Mouse (Mus musculus) embryonic facial prominence, embryonic 11.5 days (tissue): ENCODE measurements around the gene Gpc3. TPM values are rescaled to one million over a fixed set of nuclear protein-coding genes. Genes with fewer than 3 reads are reported as not detected.

ENCODE experiments used
- ATAC-seq: fragments of 200-750 bp; cut with Nextera tagmentation; replicated peaks from 2 replicates; pipeline ENCODE4 v1.8.0; 2017; ENCODE audit warnings: low read depth; ENCODE audit not compliant: insufficient number of reproducible peaks, low FRiP score, low TSS enrichment
- DNase-seq: peaks from one replicate; pipeline ENCODE4 v3.0.0-alpha.2; 2015; ENCODE audit warnings: low spot score
- H3K27ac ChIP-seq: fragments of 300-500 bp; sonication (generic); replicated peaks from 2 replicates; pipeline ENCODE4 v1.5.1; 2014; ENCODE audit warnings: mild to moderate bottlenecking, low read depth, low read length, control low read depth
- H3K27me3 ChIP-seq: fragments of 300-500 bp; sonication (generic); 2 replicates; pipeline ENCODE4 v1.6.1; 2014; ENCODE audit warnings: mild to moderate bottlenecking, low read length, moderate library complexity, mixed read lengths; ENCODE audit not compliant: control insufficient read depth, insufficient read depth
- H3K36me3 ChIP-seq: fragments of 300-500 bp; sonication (generic); replicated peaks from 2 replicates; pipeline ENCODE4 v1.6.1; 2014; ENCODE audit warnings: low read depth, mild to moderate bottlenecking, low read length, moderate library complexity, mixed read lengths; ENCODE audit not compliant: control insufficient read depth, insufficient read depth
- H3K4me1 ChIP-seq: fragments of 300-500 bp; sonication (generic); 2 replicates; pipeline ENCODE4 v1.6.1; 2014; ENCODE audit warnings: low read length, mixed read lengths; ENCODE audit not compliant: control insufficient read depth, insufficient read depth
- H3K4me2 ChIP-seq: fragments of 300-500 bp; sonication (generic); 2 replicates; pipeline ENCODE4 v1.6.1; 2014; ENCODE audit warnings: low read depth, mild to moderate bottlenecking, control low read depth, low read length, moderate library complexity
- H3K4me3 ChIP-seq: fragments of 300-500 bp; sonication (generic); 2 replicates; pipeline ENCODE4 v1.5.1; 2014; ENCODE audit warnings: low read depth, low read length, control low read depth
- H3K9ac ChIP-seq: fragments of 300-500 bp; sonication (generic); replicated peaks from 2 replicates; pipeline ENCODE4 v1.6.1; 2014; ENCODE audit warnings: mild to moderate bottlenecking, control low read depth, low read length
- H3K9me3 ChIP-seq: fragments of 300-500 bp; sonication (generic); replicated peaks from 2 replicates; pipeline ENCODE4 v1.6.1; 2016; ENCODE audit warnings: mild to moderate bottlenecking, low read length, inconsistent platforms, mixed read lengths; ENCODE audit not compliant: control insufficient read depth
- WGBS: fragments of 180-500 bp; shearing (Covaris S2); extraction: QIAGEN DNeasy Blood & Tissue Kit; methylation state at CpG from one replicate; pipeline ENCODE4 v1.1.7; 2014; 5-methylcytosine and 5-hydroxymethylcytosine counted together
- polyA plus RNA-seq: library from polyadenylated mRNA; unstranded; fragments of >200 nt; fragmentation: Nextera tagmentation; extraction: Ambion mirVana; gene quantifications from 2 replicates; pipeline ENCODE4 v1.2.1, GENCODE M21; 2014

The Gpc3 gene
- polyA plus RNA-seq, 1 experiment from 2014 or later, result 944 TPM

DNA sequence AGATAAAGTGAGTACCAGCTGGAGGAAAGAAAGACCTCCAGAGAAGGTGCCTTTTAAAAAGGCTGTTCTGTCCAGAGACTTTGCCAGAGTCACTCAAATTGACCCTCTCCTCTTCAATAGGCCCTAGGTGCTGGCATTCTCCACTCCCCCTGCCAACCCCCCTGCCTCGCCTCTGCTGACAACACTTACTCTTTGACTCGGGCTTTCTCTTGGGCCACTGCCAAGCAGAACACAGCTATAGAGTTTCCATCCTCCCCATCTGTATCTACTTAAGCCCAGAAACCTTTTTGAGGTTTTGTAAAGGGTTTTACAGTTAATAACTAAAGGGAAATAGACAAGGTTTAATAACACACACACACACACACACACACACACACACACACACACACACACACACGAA lies 99.2 kb downstream of the Gpc3 start:
- Histone ChIP-seq H3K9ac (no peak overlapping the region), H3K27me3 (no peaks in the 10 kb centered on the region), H3K4me3 (no peak overlapping the region), H3K9me3 (no peaks in the 10 kb centered on the region), H3K4me2 (no peak overlapping the region), H3K4me1 (no peaks in the 10 kb centered on the region), H3K36me3 (no peaks in the 10 kb centered on the region), H3K27ac (no peak overlapping the region)
- ATAC-seq (no peak), DNase-seq (peak; percentile 71)
- WGBS, result 42% methylated on average over 3 of the region's 3 CpGs

DNA sequence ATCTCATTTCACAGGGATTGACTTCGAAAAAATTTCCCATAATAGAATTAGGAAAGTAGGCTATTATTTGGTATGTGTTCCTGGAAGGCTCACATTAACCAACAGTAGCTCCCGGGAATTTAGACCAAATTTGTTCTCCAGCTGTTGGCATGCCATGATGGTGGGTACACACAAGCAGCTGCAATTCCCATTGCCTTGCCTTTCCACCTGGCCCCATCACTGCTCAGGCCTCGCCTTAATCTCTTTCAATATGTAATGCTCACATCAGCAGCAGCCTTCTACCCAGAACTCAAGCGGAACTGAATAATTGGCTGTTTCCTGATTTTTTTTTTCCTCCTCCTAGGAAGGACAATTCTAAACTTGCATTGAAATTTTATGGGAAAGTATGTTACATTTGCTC lies 102.6 kb downstream of the Gpc3 start:
- ATAC-seq (no peak), DNase-seq (no peak)
- H3K9ac ChIP-seq, result no peak overlapping the region
- 64% methylated on average over 4 of the region's 4 CpGs for WGBS
- no peak overlapping the region for H3K4me3 ChIP-seq
- no peaks in the 10 kb centered on the region for H3K27me3 ChIP-seq
- H3K4me2 ChIP-seq, result no peak overlapping the region
- no peaks in the 10 kb centered on the region for H3K4me1 ChIP-seq
- H3K27ac ChIP-seq, result no peak overlapping the region
- H3K9me3 ChIP-seq, result no peaks in the 10 kb centered on the region
- H3K36me3 ChIP-seq, result no peaks in the 10 kb centered on the region

DNA sequence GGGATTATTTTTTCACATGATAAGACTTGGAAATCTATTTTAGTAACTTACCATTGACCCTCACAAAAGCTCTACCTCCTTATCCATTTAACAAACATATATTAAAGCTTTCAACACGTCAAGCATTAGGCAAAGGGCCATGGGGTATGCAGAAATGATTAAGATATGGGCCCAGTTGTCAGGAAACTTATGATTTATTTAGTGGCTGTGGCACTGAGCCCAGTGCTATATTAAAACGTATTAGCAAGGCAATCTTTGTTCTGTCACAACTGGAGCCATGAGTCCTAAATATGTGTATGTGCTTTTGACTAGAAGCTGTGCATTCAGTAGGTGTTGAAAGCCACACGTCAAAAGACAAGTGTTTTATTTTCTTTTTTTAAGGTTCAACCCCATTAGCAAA lies 109.9 kb downstream of the Gpc3 start:
- no peak overlapping the region for H3K27ac ChIP-seq
- H3K4me1 ChIP-seq, result no peaks in the 10 kb centered on the region
- H3K36me3 ChIP-seq, result no peaks in the 10 kb centered on the region
- H3K4me2 ChIP-seq, result no peak overlapping the region
- 77% methylated on average over 3 of the region's 3 CpGs for WGBS
- H3K27me3 ChIP-seq, result no peaks in the 10 kb centered on the region
- ATAC-seq, result no peak
- H3K9ac ChIP-seq, result no peak overlapping the region
- DNase-seq, result no peak
- no peak overlapping the region for H3K4me3 ChIP-seq
- H3K9me3 ChIP-seq, result no peaks in the 10 kb centered on the region

GRCm38 (mm10) chrX:52489461-52489860 lies 124.3 kb downstream of the Gpc3 start:
- no peaks in the 10 kb centered on the region for H3K36me3 ChIP-seq
- H3K27ac ChIP-seq, result no peak overlapping the region
- WGBS, result 71% methylated on average over 4 of the region's 4 CpGs
- H3K4me2 ChIP-seq, result no peak overlapping the region
- no peaks in the 10 kb centered on the region for H3K4me1 ChIP-seq
- H3K4me3 ChIP-seq, result no peak overlapping the region
- ATAC-seq (no peak), DNase-seq (no peak)
- H3K9ac ChIP-seq, result no peak overlapping the region
- no peaks in the 10 kb centered on the region for H3K27me3 ChIP-seq
- H3K9me3 ChIP-seq, result no peaks in the 10 kb centered on the region

GRCm38 (mm10) chrX:52455074-52455588 lies 158.6 kb downstream of the Gpc3 start:
- H3K27ac ChIP-seq, result no peak overlapping the region
- no peaks in the 10 kb centered on the region for H3K36me3 ChIP-seq
- ATAC-seq (no peak), DNase-seq (no peak)
- H3K4me3 ChIP-seq, result no peak overlapping the region
- H3K27me3 ChIP-seq, result no peaks in the 10 kb centered on the region
- no peak overlapping the region for H3K4me2 ChIP-seq
- H3K9ac ChIP-seq, result no peak overlapping the region
- WGBS, result 31% methylated on average over 5 of the region's 5 CpGs
- no peaks in the 10 kb centered on the region for H3K9me3 ChIP-seq
- H3K4me1 ChIP-seq, result no peaks in the 10 kb centered on the region

DNA sequence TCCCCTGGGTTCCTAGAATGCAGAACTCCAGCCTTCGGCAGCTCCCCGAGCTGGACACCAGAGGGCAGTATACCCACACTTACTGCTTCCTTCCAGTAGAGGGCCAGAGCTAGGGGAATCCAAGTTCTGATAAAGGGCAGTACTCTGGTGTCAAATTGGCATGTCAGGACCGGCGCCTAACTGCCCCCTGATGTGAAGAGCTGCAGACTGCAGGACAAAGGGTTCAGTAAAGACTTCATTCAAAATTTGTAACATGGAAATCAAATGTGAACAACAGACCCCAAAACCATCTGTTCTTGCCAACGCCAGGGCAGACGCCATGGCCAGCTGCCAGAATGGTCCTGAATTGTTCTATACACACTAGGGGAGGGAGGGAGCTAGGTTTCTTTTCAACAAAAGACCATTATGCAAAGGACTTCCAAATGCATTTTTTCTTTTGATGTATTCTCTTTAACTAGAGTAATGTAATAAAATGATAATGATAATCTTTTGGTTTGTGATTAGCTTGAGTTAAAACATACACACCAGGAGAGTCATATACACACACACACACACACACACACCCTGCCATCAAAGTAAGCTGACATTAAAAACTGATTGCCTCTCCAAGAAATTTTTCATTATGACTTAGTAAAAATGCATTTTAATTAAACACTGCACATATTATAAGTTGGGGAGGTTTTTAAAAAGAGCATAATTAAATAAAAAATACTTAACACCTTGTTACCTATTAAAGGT lies 160.1 kb downstream of the Gpc3 start:
- H3K4me2 ChIP-seq, result no peak overlapping the region
- peak; percentile 73 for ATAC-seq
- no peaks in the 10 kb centered on the region for H3K9me3 ChIP-seq
- H3K27me3 ChIP-seq, result no peaks in the 10 kb centered on the region
- 22% methylated on average over 6 of the region's 6 CpGs for WGBS
- peak; percentile 78 for DNase-seq
- no peaks in the 10 kb centered on the region for H3K36me3 ChIP-seq
- H3K27ac ChIP-seq, result no peak overlapping the region
- no peaks in the 10 kb centered on the region for H3K4me1 ChIP-seq
- no peak overlapping the region for H3K4me3 ChIP-seq
- H3K9ac ChIP-seq, result no peak overlapping the region

GRCm38 (mm10) chrX:52449177-52449576 lies 164.6 kb downstream of the Gpc3 start:
- Histone ChIP-seq H3K4me3 (no peak overlapping the region), H3K9me3 (no peaks in the 10 kb centered on the region), H3K4me2 (no peak overlapping the region), H3K9ac (no peak overlapping the region), H3K27me3 (no peaks in the 10 kb centered on the region), H3K4me1 (no peaks in the 10 kb centered on the region), H3K36me3 (no peaks in the 10 kb centered on the region), H3K27ac (no peak overlapping the region)
- ATAC-seq, result no peak
- 45% methylated on average over 2 of the region's 2 CpGs for WGBS
- no peak for DNase-seq

- no peaks in the 10 kb centered on the region for H3K9me3 ChIP-seq
- no peak overlapping the region for H3K4me3 ChIP-seq
- no peaks in the 10 kb centered on the region for H3K4me1 ChIP-seq
- 21% methylated on average over 3 of the region's 3 CpGs for WGBS
- H3K4me2 ChIP-seq, result no peak overlapping the region
- no peak overlapping the region for H3K9ac ChIP-seq
- H3K36me3 ChIP-seq, result no peaks in the 10 kb centered on the region
- ATAC-seq (no peak), DNase-seq (peak; percentile 50)
- H3K27ac ChIP-seq, result no peak overlapping the region
- no peaks in the 10 kb centered on the region for H3K27me3 ChIP-seq
Measured at GRCm38 (mm10) chrX:52448496-52448895, 165.3 kb downstream of the Gpc3 start.
